Mouse (Mus musculus): ENCODE measurements around the gene Itprip.
A peak's percentile ranks its signal among the peaks of the same experiment; 100 is the strongest.

Itprip gene

GRCm38 (mm10) chr19:47885886-47886285, 33.2 kb downstream of the Itprip start:
- no peak for DNase-seq (ENCODE audit: low read depth, low spot score)

GRCm38 (mm10) chr19:47885191-47885743, 33.8 kb downstream of the Itprip start:
- no peak for DNase-seq (ENCODE audit: low read depth, low spot score)

- no peak for DNase-seq (ENCODE audit: low read depth, low spot score)
Measured at GRCm38 (mm10) chr19:47884296-47885085, 34.6 kb downstream of the Itprip start.

- no peak for DNase-seq (ENCODE audit: low read depth, low spot score)
Measured at GRCm38 (mm10) chr19:47882882-47883254, 36.2 kb downstream of the Itprip start.

- peak; percentile 76 for DNase-seq (ENCODE audit: low read depth, low spot score)
Measured at GRCm38 (mm10) chr19:47882151-47882881, 36.8 kb downstream of the Itprip start.

GRCm38 (mm10) chr19:47881538-47881937, 37.6 kb downstream of the Itprip start:
- DNase-seq (ENCODE audit: low read depth, low spot score) = no peak

GRCm38 (mm10) chr19:47876252-47876651, 42.8 kb downstream of the Itprip start:
- no peak for DNase-seq (ENCODE audit: low read depth, low spot score)

GRCm38 (mm10) chr19:47871515-47871914, 47.6 kb downstream of the Itprip start:
- DNase-seq (ENCODE audit: low read depth, low spot score) = no peak

GRCm38 (mm10) chr19:47870102-47870666, 48.9 kb downstream of the Itprip start:
- no peak for DNase-seq (ENCODE audit: low read depth, low spot score)

- DNase-seq (ENCODE audit: low read depth, low spot score) = no peak
Measured at GRCm38 (mm10) chr19:47869516-47869915, 49.6 kb downstream of the Itprip start.

- no peak for DNase-seq (ENCODE audit: low read depth, low spot score)
Measured at GRCm38 (mm10) chr19:47868951-47869350, 50.1 kb downstream of the Itprip start.

GRCm38 (mm10) chr19:47867628-47868175, 51.4 kb downstream of the Itprip start:
- DNase-seq (ENCODE audit: low read depth, low spot score) = no peak

GRCm38 (mm10) chr19:47865353-47865947, 53.6 kb downstream of the Itprip start, which contains the start of gene Gsto2:
Gsto2 (plus strand) TSS chr19:47865534.
- peak; percentile 93 for DNase-seq (ENCODE audit: low read depth, low spot score)

GRCm38 (mm10) chr19:47864721-47865120, 54.4 kb downstream of the Itprip start:
- DNase-seq (ENCODE audit: low read depth, low spot score) = no peak

- DNase-seq (ENCODE audit: low read depth, low spot score) = no peak
Measured at GRCm38 (mm10) chr19:47864051-47864450, 55.0 kb downstream of the Itprip start.

GRCm38 (mm10) chr19:47862581-47862980, 56.5 kb downstream of the Itprip start:
- no peak for DNase-seq (ENCODE audit: low read depth, low spot score)

- no peak for DNase-seq (ENCODE audit: low read depth, low spot score)
Measured at GRCm38 (mm10) chr19:47859180-47859579, 59.9 kb downstream of the Itprip start.

- DNase-seq (ENCODE audit: low read depth, low spot score) = no peak
Measured at GRCm38 (mm10) chr19:47857957-47858942, 60.8 kb downstream of the Itprip start.

- DNase-seq (ENCODE audit: low read depth, low spot score) = peak; percentile 64
Measured at GRCm38 (mm10) chr19:47854796-47855783, 64.0 kb downstream of the Itprip start, which contains the start of gene Gsto1. Gsto1 (plus strand) TSS chr19:47854970.
